Mouse (Mus musculus): ENCODE data around the gene Klk1b5. TPM values are rescaled to one million over a fixed set of nuclear protein-coding genes. Genes with fewer than 3 reads are reported as not detected.

Klk1b5 gene
- polyA plus RNA-seq (2015; fragmentation: Nextera tagmentation; extraction: Ambion mirVana): not detected in 2 replicates

GRCm38 (mm10) chr7:44215645-44216044, at the start of gene Klk1b5:
Klk1b5 (plus strand) TSS chr7:44215945.

GRCm38 (mm10) chr7:44187936-44188335, 27.8 kb upstream of the Klk1b5 start, which contains the start of gene Klk1b24:
Klk1b24 (plus strand) TSS chr7:44188236.

GRCm38 (mm10) chr7:44197891-44198290, 17.9 kb upstream of the Klk1b5 start, which contains the start of gene Klk1b3:
Klk1b3 (plus strand) TSS chr7:44198191.

GRCm38 (mm10) chr7:44207135-44207534, 8.6 kb upstream of the Klk1b5 start, which contains the start of gene Klk1b4:
Klk1b4 (plus strand) TSS chr7:44207435.

GRCm38 (mm10) chr7:44225076-44225475, 9.3 kb downstream of the Klk1b5 start, which contains the start of gene Klk1:
Klk1 (plus strand) TSS chr7:44225360.

GRCm38 (mm10) chr7:44235909-44236308, 20.2 kb downstream of the Klk1b5 start, which contains the start of gene Gm36864:
Gm36864 (plus strand) TSS chr7:44236177.

GRCm38 (mm10) chr7:44246055-44246983, 30.6 kb downstream of the Klk1b5 start, which contains the start of the genes 1700028J19Rik and 2410002F23Rik:
1700028J19Rik (minus strand) TSS chr7:44246695.
2410002F23Rik (plus strand) TSS chr7:44246722.

GRCm38 (mm10) chr7:44257278-44257677, 41.5 kb downstream of the Klk1b5 start, which contains the start of gene Acp4:
Acp4 (minus strand) TSS chr7:44257378.

GRCm38 (mm10) chr7:44261147-44261546, 45.4 kb downstream of the Klk1b5 start, which contains the start of gene Gm15517:
Gm15517 (plus strand) TSS chr7:44261447.

Other genes with a start within 250 kb of the Klk1b5 start
- not detected in 2 replicates for gene Klk1b1, start 249.2 kb upstream of the Klk1b5 start, polyA plus RNA-seq (2015; fragmentation: Nextera tagmentation; extraction: Ambion mirVana)
- not detected in 2 replicates for gene Klk1b9, start 239.9 kb upstream of the Klk1b5 start, polyA plus RNA-seq (2015; fragmentation: Nextera tagmentation; extraction: Ambion mirVana)
- not detected in 2 replicates for gene Klk1b11, start 220.1 kb upstream of the Klk1b5 start, polyA plus RNA-seq (2015; fragmentation: Nextera tagmentation; extraction: Ambion mirVana)
- not detected in 2 replicates for gene Klk1b26, start 203.8 kb upstream of the Klk1b5 start, polyA plus RNA-seq (2015; fragmentation: Nextera tagmentation; extraction: Ambion mirVana)
- not detected in 2 replicates for gene Klk1b27, start 163.7 kb upstream of the Klk1b5 start, polyA plus RNA-seq (2015; fragmentation: Nextera tagmentation; extraction: Ambion mirVana)
- not detected in 2 replicates for gene Klk1b21, start 113.6 kb upstream of the Klk1b5 start, polyA plus RNA-seq (2015; fragmentation: Nextera tagmentation; extraction: Ambion mirVana)
- not detected in 2 replicates for gene Klk1b22, start 103.3 kb upstream of the Klk1b5 start, polyA plus RNA-seq (2015; fragmentation: Nextera tagmentation; extraction: Ambion mirVana)
- not detected in 2 replicates for gene Klk1b16, start 79.2 kb upstream of the Klk1b5 start, polyA plus RNA-seq (2015; fragmentation: Nextera tagmentation; extraction: Ambion mirVana)
- not detected in 2 replicates for gene Klk1b24, start 27.7 kb upstream of the Klk1b5 start, polyA plus RNA-seq (2015; fragmentation: Nextera tagmentation; extraction: Ambion mirVana)
- gene Klk1b3, start 17.8 kb upstream of the Klk1b5 start, polyA plus RNA-seq (2015; fragmentation: Nextera tagmentation; extraction: Ambion mirVana): not detected in 2 replicates
- not detected in 2 replicates for gene Klk1b4, start 8.5 kb upstream of the Klk1b5 start, polyA plus RNA-seq (2015; fragmentation: Nextera tagmentation; extraction: Ambion mirVana)
- gene Klk1, start 9.4 kb downstream of the Klk1b5 start, polyA plus RNA-seq (2015; fragmentation: Nextera tagmentation; extraction: Ambion mirVana): not detected in 2 replicates
- not detected in 2 replicates for gene Gm36864, start 20.2 kb downstream of the Klk1b5 start, polyA plus RNA-seq (2015; fragmentation: Nextera tagmentation; extraction: Ambion mirVana)
- gene 1700028J19Rik, start 30.8 kb downstream of the Klk1b5 start, polyA plus RNA-seq (2015; fragmentation: Nextera tagmentation; extraction: Ambion mirVana): 0.71 and 1.4 TPM in 2 replicates
- 55.7 and 58.6 TPM in 2 replicates for gene 2410002F23Rik, start 30.8 kb downstream of the Klk1b5 start, polyA plus RNA-seq (2015; fragmentation: Nextera tagmentation; extraction: Ambion mirVana)
- gene Acp4, start 41.4 kb downstream of the Klk1b5 start, polyA plus RNA-seq (2015; fragmentation: Nextera tagmentation; extraction: Ambion mirVana): not detected in 2 replicates
- not detected in 2 replicates for gene Gm15517, start 45.5 kb downstream of the Klk1b5 start, polyA plus RNA-seq (2015; fragmentation: Nextera tagmentation; extraction: Ambion mirVana)
- 13.6 and 16.2 TPM in 2 replicates for gene Clec11a, start 91.0 kb downstream of the Klk1b5 start, polyA plus RNA-seq (2015; fragmentation: Nextera tagmentation; extraction: Ambion mirVana)
- gene Shank1, start 94.3 kb downstream of the Klk1b5 start, polyA plus RNA-seq (2015; fragmentation: Nextera tagmentation; extraction: Ambion mirVana): 1.1 and 1.2 TPM in 2 replicates
- 0.48 and 0.58 TPM in 2 replicates for gene Syt3, start 168.2 kb downstream of the Klk1b5 start, polyA plus RNA-seq (2015; fragmentation: Nextera tagmentation; extraction: Ambion mirVana)
- gene 1700008O03Rik, start 169.9 kb downstream of the Klk1b5 start, polyA plus RNA-seq (2015; fragmentation: Nextera tagmentation; extraction: Ambion mirVana): 0.60 and 0.81 TPM in 2 replicates
- gene Lrrc4b, start 213.1 kb downstream of the Klk1b5 start, polyA plus RNA-seq (2015; fragmentation: Nextera tagmentation; extraction: Ambion mirVana): 0.13 and 0.26 TPM in 2 replicates
- gene Aspdh, start 249.4 kb downstream of the Klk1b5 start, polyA plus RNA-seq (2015; fragmentation: Nextera tagmentation; extraction: Ambion mirVana): 0.27 TPM in 1 of 2 replicates, not detected in the other